Mouse (Mus musculus): ENCODE measurements around the gene Gfod2. TPM values are rescaled to one million over a fixed set of nuclear protein-coding genes. Genes with fewer than 3 reads are reported as not detected.

The Gfod2 gene
- total RNA-seq (2021) = 10 to 100 TPM; 20.6 to 20.9 TPM
- long read RNA-seq, experiment 1, full-length matches to known transcripts = 48 of 54 reads
- long read RNA-seq, experiment 1, partial matches to known transcripts = 0 of 54 reads
- long read RNA-seq, experiment 1, other reads (novel, unspliced or antisense) = 6 of 54 reads
- long read RNA-seq, experiment 2, full-length matches to known transcripts = 34 of 46 reads
- long read RNA-seq, experiment 2, partial matches to known transcripts = 2 of 46 reads
- long read RNA-seq, experiment 2, other reads (novel, unspliced or antisense) = 10 of 46 reads

- intact Hi-C loops (cut with DNase I) = no loop called here
- peak; percentile 97 for DNase-seq (ENCODE audit: low spot score in 2 of 2)
Measured at GRCm38 (mm10) chr8:105758277-105759108, at the start of gene Gfod2. Gene Gfod2 (minus strand): TSS chr8:105758664.

GRCm38 (mm10) chr8:105807766-105808165 is 49.3 kb upstream of the Gfod2 start:
- intact Hi-C loops (cut with DNase I) = no loop called here
- DNase-seq (ENCODE audit: low spot score in 2 of 2) = no peak

GRCm38 (mm10) chr8:105805964-105806363 is 47.5 kb upstream of the Gfod2 start:
- intact Hi-C loops (cut with DNase I) = no loop called here
- no peak for DNase-seq (ENCODE audit: low spot score in 2 of 2)

GRCm38 (mm10) chr8:105805346-105805745 is 46.9 kb upstream of the Gfod2 start:
- intact Hi-C loops (cut with DNase I) = no loop called here
- no peak for DNase-seq (ENCODE audit: low spot score in 2 of 2)

- intact Hi-C loops (cut with DNase I) = no loop called here
- DNase-seq (ENCODE audit: low spot score in 2 of 2) = no peak
Measured at GRCm38 (mm10) chr8:105804797-105805196, 46.3 kb upstream of the Gfod2 start.

- no peak for DNase-seq (ENCODE audit: low spot score in 2 of 2)
- intact Hi-C loops (cut with DNase I) = no loop called here
Measured at GRCm38 (mm10) chr8:105801153-105801904, 42.9 kb upstream of the Gfod2 start.

GRCm38 (mm10) chr8:105799091-105799812 is 40.8 kb upstream of the Gfod2 start:
- intact Hi-C loops (cut with DNase I) = no loop called here
- DNase-seq (ENCODE audit: low spot score in 2 of 2) = peak; percentile 41 to 47

GRCm38 (mm10) chr8:105798408-105798807 is 39.9 kb upstream of the Gfod2 start:
- no peak for DNase-seq (ENCODE audit: low spot score in 2 of 2)
- intact Hi-C loops (cut with DNase I) = no loop called here

GRCm38 (mm10) chr8:105795785-105796184 is 37.3 kb upstream of the Gfod2 start:
- no peak for DNase-seq (ENCODE audit: low spot score in 2 of 2)
- intact Hi-C loops (cut with DNase I) = no loop called here

- intact Hi-C loops (cut with DNase I) = no loop called here
- no peak for DNase-seq (ENCODE audit: low spot score in 2 of 2)
Measured at GRCm38 (mm10) chr8:105794009-105794598, 35.6 kb upstream of the Gfod2 start.

GRCm38 (mm10) chr8:105793331-105793730 is 34.9 kb upstream of the Gfod2 start:
- intact Hi-C loops (cut with DNase I) = no loop called here
- DNase-seq (ENCODE audit: low spot score in 2 of 2) = no peak

GRCm38 (mm10) chr8:105789626-105790025 is 31.2 kb upstream of the Gfod2 start:
- intact Hi-C loops (cut with DNase I) = no loop called here
- DNase-seq (ENCODE audit: low spot score in 2 of 2) = no peak

GRCm38 (mm10) chr8:105788927-105789326 is 30.5 kb upstream of the Gfod2 start:
- intact Hi-C loops (cut with DNase I) = no loop called here

GRCm38 (mm10) chr8:105788241-105788640 is 29.8 kb upstream of the Gfod2 start:
- peak; percentile 35 to 40 for DNase-seq (ENCODE audit: low spot score in 2 of 2)
- intact Hi-C loops (cut with DNase I) = no loop called here

More at GRCm38 (mm10) chr8:105788927-105789326, 30.5 kb upstream of the Gfod2 start:
- DNase-seq (ENCODE audit: low spot score in 2 of 2) = no peak

- intact Hi-C loops (cut with DNase I) = no loop called here
- DNase-seq (ENCODE audit: low spot score in 2 of 2) = no peak
Measured at GRCm38 (mm10) chr8:105780298-105780697, 21.8 kb upstream of the Gfod2 start.

GRCm38 (mm10) chr8:105777833-105778232 is 19.4 kb upstream of the Gfod2 start:
- DNase-seq (ENCODE audit: low spot score in 2 of 2) = no peak
- intact Hi-C loops (cut with DNase I) = no loop called here

- peak in 1 of 2 experiments; percentile 12 for DNase-seq (ENCODE audit: low spot score in 2 of 2)
- intact Hi-C loops (cut with DNase I) = no loop called here
Measured at GRCm38 (mm10) chr8:105774498-105774897, 16.0 kb upstream of the Gfod2 start.

- DNase-seq (ENCODE audit: low spot score in 2 of 2) = no peak
- intact Hi-C loops (cut with DNase I) = no loop called here
Measured at GRCm38 (mm10) chr8:105773441-105773861, 15.0 kb upstream of the Gfod2 start.

Data from left cerebral cortex, postnatal 14 days (tissue).